In genomic region chr1:152581127-152581905, GRCm38 (mm10) we compare ENCODE assay signal across 15 mouse cellular contexts.
A peak's percentile ranks its signal among the peaks of the same experiment; 100 is the strongest.
DNase-seq lines count a peak whose midpoint lies in the region; ATAC-seq lines count a peak whose summit lies in the region.
"Had no signal": no experiment of that assay in that cellular context is flagged by ENCODE, and none has a peak within 500 bp of the region (broad histone marks: within the 10 kb centered on the region; RNA-seq: fewer than 3 reads in every experiment).

No protein-coding gene starts in this region.

- no peaks in the 10 kb centered on the region for H3K9me3 ChIP-seq in heart, embryonic 10.5 days
- H3K9me3 ChIP-seq in limb, embryonic 13.5 days: no peaks in the 10 kb centered on the region
- H3K9me3 ChIP-seq: embryonic facial prominence, embryonic 15.5 days had no signal

- intact Hi-C loops in heart, postnatal 25 days (cut with DNase I): no loop called here
- intact Hi-C loops in left cerebral cortex, postnatal 14 days (cut with DNase I): loop anchor here (5.0 kb wide), 1 partner anchor 41 kb away; no protein-coding TSS in a partner anchor
- intact Hi-C loops in left cerebral cortex, postnatal 4 days (cut with DNase I): no loop called here

- no peak for DNase-seq in heart, embryonic 10.5 days (ENCODE audit: low spot score)
- DNase-seq in heart, postnatal 25 days (ENCODE audit: low spot score): no peak
- peak; percentile 31 to 32 for DNase-seq in left cerebral cortex, postnatal 14 days (ENCODE audit: low spot score in 2 of 2)
- DNase-seq in left cerebral cortex, postnatal 4 days: no peak
- DNase-seq in retina, postnatal 1 day: no peak
- DNase-seq in layer of hippocampus, adult 11-12 months (ENCODE audit: low spot score): no peak
- DNase-seq: cerebellum, postnatal 10 days; kidney, adult 9 months; layer of hippocampus, postnatal 36 days; thymus, postnatal 36 days had no signal

- H3K4me1 ChIP-seq in heart, embryonic 10.5 days: peaks cover 63% of the 10 kb centered on the region
- H3K4me1 ChIP-seq in brown adipose tissue, adult 24 weeks (ENCODE audit: control insufficient read depth, insufficient read depth, insufficient read length, low read length): peaks cover 53% of the 10 kb centered on the region
- peaks cover 61% of the 10 kb centered on the region for H3K4me1 ChIP-seq in limb, embryonic 13.5 days

- peak overlapping the region; percentile 70; the same call in 1 of the 2 replicates for H3K27ac ChIP-seq in heart, embryonic 10.5 days
- H3K27ac ChIP-seq in brown adipose tissue, adult 24 weeks (replicated peaks; ENCODE audit: low read depth, low read length): peak overlapping the region; percentile 65
- H3K27ac ChIP-seq in limb, embryonic 13.5 days: no peak overlapping the region
- H3K27ac ChIP-seq: embryonic facial prominence, embryonic 15.5 days had no signal

- no peak for ATAC-seq in limb, embryonic 13.5 days (ENCODE audit: low FRiP score, low read depth)

- 0 out of 2 replicates have a peak overlapping the region, but pooled peaks have one; percentile 13 for H3K9ac ChIP-seq in limb, embryonic 13.5 days
- H3K9ac ChIP-seq: embryonic facial prominence, embryonic 15.5 days had no signal

- no peak overlapping the region for H3K4me3 ChIP-seq in heart, embryonic 10.5 days
- no peak overlapping the region for H3K4me3 ChIP-seq in brown adipose tissue, adult 24 weeks (ENCODE audit: insufficient read depth, low read depth, low read length)
- H3K4me3 ChIP-seq in limb, embryonic 13.5 days: no peak overlapping the region
- H3K4me3 ChIP-seq: embryonic facial prominence, embryonic 15.5 days had no signal

- WGBS in heart, embryonic 10.5 days: 49% methylated on average over 13 of the region's 13 CpGs
- 62% methylated on average over 13 of the region's 13 CpGs for WGBS in limb, embryonic 13.5 days

- H3K36me3 ChIP-seq in heart, embryonic 10.5 days: peaks cover 7% of the 10 kb centered on the region
- H3K36me3 ChIP-seq in limb, embryonic 13.5 days: peaks cover 4% of the 10 kb centered on the region; the same call in 1 of the 2 replicates
- H3K36me3 ChIP-seq: embryonic facial prominence, embryonic 15.5 days had no signal

- H3K4me2 ChIP-seq in limb, embryonic 13.5 days (replicated peaks): no peak overlapping the region
- H3K4me2 ChIP-seq: embryonic facial prominence, embryonic 15.5 days; liver, embryonic 11.5 days had no signal

- H3K27me3 ChIP-seq in heart, embryonic 10.5 days (ENCODE audit: insufficient read depth, poor library complexity, severe bottlenecking): no peaks in the 10 kb centered on the region
- no peaks in the 10 kb centered on the region for H3K27me3 ChIP-seq in limb, embryonic 13.5 days
- H3K27me3 ChIP-seq: CH12.LX; embryonic facial prominence, embryonic 15.5 days had no signal

Comparison
In these comparisons a context has a peak if more than half of its experiments do, and no peak if none do; other contexts are left out.
1. DNase-seq: peak in left cerebral cortex, postnatal 14 days (2 of 2); none in heart, embryonic 10.5 days (single experiment), heart, postnatal 25 days (single experiment), left cerebral cortex, postnatal 4 days (single experiment), retina, postnatal 1 day (single experiment) and layer of hippocampus, adult 11-12 months (single experiment).